Mouse (Mus musculus) layer of hippocampus, adult 18-20 months (tissue): ENCODE data around the gene Prcp. TPM values are rescaled to one million over a fixed set of nuclear protein-coding genes. Genes with fewer than 3 reads are reported as not detected.
"Not testable (repeated sequence)": the region's sequence is repeated elsewhere in the genome, so short reads cannot be mapped to it uniquely, and the experiment has no call there.

Source experiments
- DNase-seq, 2 experiments: peaks; one replicate each; pipeline ENCODE4 v3.0.0; 2022; ENCODE audit warnings: low spot score in 2 of 2
- total RNA-seq, 2 experiments: library from RNA; stranded (reverse); gene quantifications; 2 replicates each; pipeline ENCODE4 v1.2.3; 2021

Prcp gene
- total RNA-seq, 2 experiments from 2014 or later = 5.9 to 7.0 TPM

DNA sequence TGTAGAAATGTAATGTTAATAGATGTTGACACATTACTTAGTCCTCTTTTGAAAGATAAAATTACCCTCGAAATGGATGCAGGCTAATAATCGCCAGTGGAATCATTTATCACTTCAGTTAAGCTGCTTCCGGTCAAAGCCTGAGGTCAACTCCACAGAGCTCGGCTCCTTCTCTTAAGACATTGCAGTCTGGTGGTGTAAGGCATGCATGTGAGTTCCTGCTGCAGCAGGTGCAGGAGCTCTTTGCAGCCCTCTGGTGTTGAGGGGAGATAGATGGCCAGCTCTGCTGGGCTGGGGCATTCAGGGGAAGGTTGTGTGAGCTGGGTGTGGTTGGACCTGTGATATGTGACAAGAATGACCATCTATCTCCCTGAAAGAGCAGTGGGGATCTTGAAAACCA is 104.0 kb downstream of the Prcp start:
- no peak for DNase-seq

DNA sequence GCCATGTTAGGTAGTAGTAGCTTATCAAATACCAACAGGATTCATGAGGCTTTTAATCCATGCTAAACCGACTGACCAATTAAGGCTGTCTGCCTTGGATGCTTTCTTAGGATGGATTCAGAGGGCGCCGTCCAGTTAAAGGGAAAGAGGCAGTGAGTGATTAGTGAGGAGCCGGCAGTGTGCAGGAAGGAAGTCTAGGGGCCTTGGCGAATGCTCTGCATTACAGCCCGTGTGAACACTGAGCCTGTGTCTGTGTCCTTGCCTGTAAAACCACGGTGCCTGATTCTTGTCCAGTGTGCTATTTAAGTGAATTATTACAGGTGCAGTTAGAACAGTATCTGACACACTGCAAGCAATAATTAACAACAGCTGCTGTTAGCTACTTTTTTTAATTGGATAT is 104.5 kb downstream of the Prcp start:
- not testable (repeated sequence) for DNase-seq

DNA sequence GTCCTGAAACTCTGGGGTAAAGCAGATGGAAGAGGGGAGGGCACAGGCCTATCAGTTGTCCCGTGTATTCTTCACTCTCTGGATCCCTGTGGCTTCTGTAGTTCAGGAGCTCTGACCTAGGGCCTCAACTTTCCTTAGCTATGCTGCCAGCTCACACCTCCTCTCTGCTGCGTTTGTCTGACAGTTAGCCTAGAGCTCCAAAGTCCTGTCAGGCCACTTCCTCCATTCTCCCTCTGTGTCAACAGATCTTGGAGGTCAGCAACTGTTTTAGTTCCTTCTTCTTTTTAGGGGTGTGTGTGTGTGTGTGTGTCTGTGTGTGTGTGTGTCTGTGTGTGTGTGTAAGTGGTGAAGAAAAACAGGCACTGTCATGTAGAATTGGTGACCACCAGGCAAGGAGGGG is 106.5 kb downstream of the Prcp start:
- no peak for DNase-seq

DNA sequence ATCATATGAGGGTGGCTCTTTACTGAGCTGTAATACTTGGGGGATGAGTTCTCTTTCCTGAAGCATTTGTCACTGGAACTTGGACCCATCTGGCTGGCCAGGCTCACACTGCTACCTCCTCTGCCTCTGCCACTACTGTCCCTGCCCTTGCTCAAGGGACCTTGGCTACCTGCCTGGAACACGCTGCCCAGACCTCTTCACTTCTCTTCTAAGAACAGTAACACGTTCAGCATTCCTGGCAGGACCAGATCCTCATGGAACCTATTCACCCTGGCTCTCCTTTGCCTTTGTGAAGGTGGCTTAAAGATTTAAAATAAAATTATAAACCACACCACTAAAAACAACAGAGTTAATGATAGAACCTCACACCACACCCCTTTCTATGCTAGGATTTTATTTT is 107.6 kb downstream of the Prcp start:
- DNase-seq = no peak

Other genes with a start within 250 kb of the Prcp start
- gene Ankrd42, start 237.3 kb upstream of the Prcp start, total RNA-seq = 10 to 100 TPM; 16.3 to 17.1 TPM
- gene Pcf11, start 204.5 kb upstream of the Prcp start, total RNA-seq = 10 to 100 TPM; 57.0 to 69.4 TPM
- 10 to 100 TPM; 39.3 to 41.5 TPM for gene Rab30, start 132.9 kb upstream of the Prcp start, total RNA-seq
- under 1 TPM; 0.33 to 0.62 TPM for gene Ddias, start 223 bp upstream of the Prcp start, total RNA-seq
- 10 to 100 TPM; 21.7 to 21.9 TPM for gene Fam181b, start 205.4 kb downstream of the Prcp start, total RNA-seq